Mouse (Mus musculus) left cerebral cortex, adult 18-20 months (tissue): Measurements from ENCODE around the gene Arel1. TPM values are rescaled to one million over a fixed set of nuclear protein-coding genes. Genes with fewer than 3 reads are reported as not detected.

Source experiments
- DNase-seq, 2 experiments: peaks; one replicate each; pipeline ENCODE4 v3.0.0; 2021 to 2022; ENCODE audit warnings: low spot score in 2 of 2, mixed read lengths in 1 of 2
- long read RNA-seq, 2 experiments: library from polyadenylated mRNA; stranded (forward); transcript quantifications; one replicate each; pipeline ENCODE4 v2.0.0; 2021
- total RNA-seq, 2 experiments: library from RNA; stranded (reverse); gene quantifications; 2 replicates each; pipeline ENCODE4 v1.2.3; 2021

The Arel1 gene
- total RNA-seq = 10 to 100 TPM; 98.2 to 98.8 TPM
- long read RNA-seq, experiment 1, full-length matches to known transcripts = 24 of 73 reads
- long read RNA-seq, experiment 1, partial matches to known transcripts = 6 of 73 reads
- long read RNA-seq, experiment 1, other reads (novel, unspliced or antisense) = 43 of 73 reads
- long read RNA-seq, experiment 2, full-length matches to known transcripts = 6 of 30 reads
- long read RNA-seq, experiment 2, partial matches to known transcripts = 3 of 30 reads
- long read RNA-seq, experiment 2, other reads (novel, unspliced or antisense) = 21 of 30 reads

DNA sequence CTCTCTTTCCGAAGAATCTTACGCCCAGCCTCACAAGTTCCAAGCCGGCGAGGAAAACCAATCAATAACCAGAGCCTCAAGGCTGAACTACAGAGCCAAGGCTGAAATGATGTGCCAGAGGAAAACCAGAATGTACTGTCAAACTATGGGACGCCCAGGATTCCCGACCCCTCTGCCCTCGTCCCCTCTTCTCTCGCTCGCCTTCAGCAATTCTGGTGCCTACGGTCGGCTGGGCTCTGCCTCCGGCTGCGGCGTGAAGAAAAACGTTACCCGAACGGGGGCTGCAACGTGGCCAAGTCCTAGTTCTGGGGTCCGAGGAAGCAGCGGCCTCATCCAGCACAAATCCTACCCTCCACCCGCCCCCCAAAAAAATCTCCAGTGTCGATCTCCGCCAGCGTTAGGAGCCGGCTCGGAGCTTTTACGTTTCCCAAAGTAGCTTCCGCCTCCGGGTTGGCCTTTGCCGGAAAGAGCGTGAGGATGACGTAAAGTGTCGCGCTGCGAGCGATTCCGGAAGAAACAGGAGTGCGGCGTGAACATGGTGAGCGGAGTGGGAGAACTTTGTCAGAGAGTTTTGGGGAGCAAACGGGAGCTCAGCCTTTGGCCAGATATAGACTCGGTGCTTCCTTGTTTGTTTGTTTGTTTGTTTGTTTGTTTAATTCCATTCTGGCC lies at the start of gene Arel1, which contains the start of gene Fcf1:
Arel1 (minus strand) TSS at position 473 of the 669 bp plus-strand sequence.
Fcf1 (plus strand) TSS at position 470 of the 669 bp plus-strand sequence.
- peak; percentile 94 to 95 for DNase-seq

DNA sequence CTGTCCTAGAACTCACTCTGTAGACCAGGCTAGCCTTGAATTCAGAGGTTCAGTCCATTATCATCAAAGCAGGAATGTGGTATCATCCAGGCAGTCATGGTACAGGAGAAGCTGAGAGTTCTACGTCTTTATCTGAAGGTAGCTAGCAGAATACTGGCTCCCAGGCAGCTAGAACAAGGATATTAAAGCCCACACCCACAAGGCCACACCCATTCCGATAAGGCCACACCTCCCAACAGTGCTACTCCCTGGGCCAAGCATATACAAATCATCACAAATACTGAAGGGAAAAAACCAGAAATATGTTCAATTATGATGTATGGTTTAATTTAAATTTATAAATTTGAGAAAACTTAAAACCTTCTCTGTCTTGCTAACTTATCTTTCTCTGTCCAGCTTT lies 41.5 kb upstream of the Arel1 start:
- DNase-seq = no peak

GRCm38 (mm10) chr12:85010541-85010940 lies 39.8 kb upstream of the Arel1 start:
- no peak for DNase-seq

GRCm38 (mm10) chr12:85009776-85010175 lies 39.1 kb upstream of the Arel1 start:
- no peak for DNase-seq

- DNase-seq = no peak
Measured at GRCm38 (mm10) chr12:85007021-85007420, 36.3 kb upstream of the Arel1 start.

DNA sequence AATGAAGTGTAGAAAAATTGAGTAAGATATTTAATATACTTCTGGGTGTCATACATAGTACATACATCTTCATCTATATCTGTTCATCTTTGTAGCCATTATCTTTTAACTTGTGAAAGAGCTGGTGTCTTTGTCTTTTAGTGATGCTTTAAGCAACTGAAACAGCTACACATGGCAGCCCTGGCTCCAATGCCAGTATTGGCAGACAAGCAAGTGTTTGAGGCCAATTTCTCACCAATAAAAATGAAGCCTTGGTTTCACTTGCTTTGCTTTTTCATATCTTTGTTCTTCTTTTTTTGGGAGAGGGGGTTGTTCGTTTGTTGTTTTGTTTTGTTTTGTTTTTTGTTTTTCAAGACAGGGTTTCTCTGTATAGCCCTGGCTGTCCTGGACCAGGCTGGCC lies 35.5 kb upstream of the Arel1 start:
- DNase-seq = no peak

GRCm38 (mm10) chr12:84999053-84999452 lies 28.4 kb upstream of the Arel1 start:
- no peak for DNase-seq

- peak; percentile 43 to 57 for DNase-seq
Measured at GRCm38 (mm10) chr12:84996501-84997398, 26.1 kb upstream of the Arel1 start.

DNA sequence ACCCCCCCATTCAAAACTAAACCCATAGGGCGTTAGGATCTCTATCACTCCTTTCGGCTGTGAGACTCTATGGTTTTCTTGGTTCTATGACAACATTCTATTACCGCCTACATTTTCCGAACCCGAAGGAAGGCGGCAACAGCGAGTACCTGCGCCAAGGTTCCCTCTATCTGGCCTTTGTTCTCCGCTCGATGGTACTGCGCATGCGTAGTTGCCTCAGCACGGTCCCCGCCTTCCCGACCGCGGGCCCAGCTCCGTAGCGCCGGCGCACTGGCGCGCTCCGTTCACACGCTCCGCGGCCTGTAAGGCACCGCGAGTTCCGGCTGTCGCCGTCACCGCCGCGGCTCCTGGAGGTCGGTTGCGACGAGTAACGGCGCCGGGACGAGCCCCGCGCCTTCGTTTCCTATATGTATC lies 25.4 kb upstream of the Arel1 start, which contains the start of gene Ylpm1:
Ylpm1 (plus strand) TSS at position 239 of the 414 bp plus-strand sequence.
- DNase-seq = peak; percentile 97

DNA sequence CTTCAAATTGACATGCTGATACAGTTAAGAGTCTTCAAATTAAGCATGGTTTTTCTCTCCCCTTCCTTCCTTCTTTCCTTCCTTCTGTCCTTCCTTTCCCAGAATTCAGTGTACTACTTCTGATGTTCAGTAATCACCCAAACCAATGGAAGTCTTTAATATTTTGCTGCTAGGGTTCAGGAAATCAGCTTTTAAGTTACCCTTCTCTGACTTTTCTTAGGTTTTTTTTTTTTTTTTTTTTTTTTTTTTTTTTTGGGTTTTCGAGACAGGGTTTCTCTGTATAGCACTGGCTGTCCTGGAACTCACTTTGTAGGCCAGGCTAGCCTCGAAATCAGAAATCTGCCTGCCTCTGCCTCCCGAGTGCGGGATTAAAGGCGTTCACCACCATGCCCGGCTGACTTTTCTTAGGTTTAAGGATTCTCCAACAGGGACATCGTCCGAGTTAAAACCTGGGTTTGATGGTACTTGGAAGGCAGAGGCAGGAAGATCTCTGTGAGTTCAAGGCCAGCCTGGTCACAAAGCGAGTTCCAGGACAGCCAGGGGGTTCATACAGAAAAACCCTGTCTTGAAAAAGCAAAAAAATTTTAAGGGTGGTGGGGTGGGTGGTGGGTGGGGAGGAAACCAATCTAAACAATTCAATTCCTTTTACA lies 24.5 kb upstream of the Arel1 start:
- DNase-seq = no peak

GRCm38 (mm10) chr12:84989456-84989855 lies 18.8 kb upstream of the Arel1 start:
- DNase-seq = no peak

DNA sequence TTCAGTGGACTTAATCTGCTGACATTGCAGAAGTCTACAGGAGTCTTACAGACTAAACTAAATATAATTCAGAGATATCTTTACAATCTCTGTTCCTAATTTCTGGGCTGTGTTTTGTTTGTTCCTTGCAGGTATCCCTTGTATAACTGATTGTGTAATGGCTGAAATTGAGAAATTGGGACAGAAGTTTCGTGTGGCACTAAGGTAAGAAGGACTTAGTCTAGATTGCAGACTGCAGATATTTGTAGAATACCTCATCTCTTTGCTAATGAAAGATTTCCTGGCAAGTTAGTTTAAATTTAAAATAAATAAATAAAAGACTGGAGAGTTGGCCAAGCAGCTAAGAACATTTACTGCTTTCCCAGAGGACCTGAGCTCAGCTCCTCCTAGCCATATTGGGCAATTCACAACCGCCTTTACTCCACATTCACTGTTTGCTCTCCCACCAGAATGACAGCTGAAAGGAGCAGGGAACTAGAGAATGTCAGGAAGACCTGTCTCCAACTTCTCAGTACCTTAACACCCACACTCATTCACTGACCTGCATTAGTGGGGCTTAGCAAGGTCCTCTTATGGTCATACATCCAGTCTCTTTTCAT lies 8.7 kb upstream of the Arel1 start:
- no peak for DNase-seq

DNA sequence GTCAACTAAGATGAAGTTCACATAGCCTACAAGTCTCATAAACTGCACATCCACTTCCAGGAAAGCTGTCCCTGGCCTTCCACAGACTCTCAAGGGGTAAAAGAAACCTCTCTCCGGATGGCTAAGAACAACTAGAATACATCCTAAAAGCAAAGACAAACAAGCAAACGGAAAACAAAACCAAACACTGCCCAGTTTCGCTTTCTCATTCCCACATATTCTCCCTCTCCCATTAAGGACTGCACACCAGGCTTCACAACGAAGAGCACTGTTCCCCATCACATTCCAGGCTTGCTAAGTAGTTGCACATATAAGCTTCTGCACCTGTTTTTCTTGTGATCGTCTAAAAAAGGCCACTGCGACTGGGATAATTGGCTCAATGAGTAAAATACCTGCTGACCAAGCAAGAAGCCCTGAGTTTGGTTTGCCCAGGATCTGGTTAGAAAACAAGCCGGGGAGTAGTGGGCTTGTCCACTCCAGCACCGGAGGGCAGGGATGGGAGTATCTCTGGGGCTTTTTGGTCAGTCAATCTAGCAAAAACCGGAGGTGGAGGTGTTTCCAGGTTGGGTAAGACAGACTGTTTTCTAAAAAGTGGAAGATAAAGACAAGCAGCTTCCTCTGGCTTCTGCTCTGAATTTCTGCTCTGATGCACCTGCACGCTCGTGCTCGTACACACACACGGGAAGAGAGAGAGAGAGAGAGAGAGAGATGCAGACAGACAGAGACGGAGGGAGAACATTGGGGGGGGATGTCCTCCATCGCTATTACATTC lies 858 bp downstream of the Arel1 start:
- DNase-seq = no peak

- DNase-seq = no peak
Measured at GRCm38 (mm10) chr12:84968831-84969655, 1.7 kb downstream of the Arel1 start.

DNA sequence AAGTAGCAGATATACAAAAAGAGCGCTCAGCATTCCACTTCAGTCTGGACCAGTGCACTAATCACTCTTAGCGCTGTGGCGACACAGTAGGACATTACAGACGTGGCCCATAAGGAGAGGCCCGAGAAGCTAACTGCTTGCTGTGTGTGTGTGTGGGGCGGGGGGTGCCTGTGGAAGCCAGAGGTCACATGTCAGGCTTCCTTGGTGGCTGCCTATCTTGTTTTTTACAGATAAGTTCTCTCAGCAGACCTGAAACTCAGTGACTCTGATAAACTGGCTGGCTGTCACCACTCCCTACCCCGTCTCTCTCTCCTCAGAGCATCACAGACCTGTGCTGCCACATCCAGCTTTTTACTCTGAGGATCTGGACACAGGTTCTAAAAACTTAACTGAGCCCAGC lies 8.1 kb downstream of the Arel1 start:
- no peak for DNase-seq

DNA sequence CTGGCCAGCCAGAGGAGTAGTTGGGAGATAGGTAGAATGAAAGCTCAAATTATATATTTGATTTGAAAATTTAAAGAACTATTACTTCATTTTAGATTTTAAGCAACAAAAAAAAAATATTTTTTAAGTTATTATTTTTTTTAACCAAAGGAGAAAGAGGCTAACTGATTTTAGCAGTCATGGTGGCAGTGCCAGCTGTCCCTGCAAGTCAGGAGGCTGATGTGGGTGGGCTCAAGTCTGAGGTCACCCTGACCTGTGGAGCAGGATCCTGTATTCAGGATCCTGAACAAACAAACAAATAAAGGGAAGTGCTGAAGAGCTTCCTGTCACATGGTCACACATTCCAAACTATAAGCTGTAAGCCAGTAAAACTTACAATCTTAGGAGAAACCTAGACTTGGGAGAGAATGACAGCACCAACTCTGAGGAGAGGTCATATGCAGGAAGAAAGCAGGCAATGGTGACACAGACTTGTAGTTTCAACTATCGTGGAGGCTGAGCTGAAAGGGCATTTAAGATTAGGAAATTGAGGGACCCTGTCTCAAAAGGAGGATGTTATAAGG lies 11.8 kb downstream of the Arel1 start:
- DNase-seq = no peak

GRCm38 (mm10) chr12:84956317-84956716 lies 14.4 kb downstream of the Arel1 start:
- no peak for DNase-seq

DNA sequence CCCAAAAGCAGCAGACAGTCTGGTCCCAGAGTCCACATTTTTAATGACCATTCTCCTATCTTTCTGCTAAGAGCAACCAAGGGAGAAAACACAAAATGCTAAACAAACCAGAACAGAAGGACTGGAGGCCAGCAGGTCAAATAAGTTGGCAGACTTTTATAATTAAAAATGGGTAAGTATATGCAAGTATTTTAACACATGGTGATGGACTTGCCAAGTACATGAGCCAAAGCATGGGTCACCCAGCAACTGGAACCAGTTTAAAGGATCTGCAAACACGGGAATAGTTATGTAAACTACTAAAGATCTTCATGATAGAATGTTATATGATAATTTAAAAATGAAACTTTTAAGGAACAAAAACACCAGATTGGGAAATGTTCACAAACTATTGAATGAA lies 18.3 kb downstream of the Arel1 start:
- no peak for DNase-seq

DNA sequence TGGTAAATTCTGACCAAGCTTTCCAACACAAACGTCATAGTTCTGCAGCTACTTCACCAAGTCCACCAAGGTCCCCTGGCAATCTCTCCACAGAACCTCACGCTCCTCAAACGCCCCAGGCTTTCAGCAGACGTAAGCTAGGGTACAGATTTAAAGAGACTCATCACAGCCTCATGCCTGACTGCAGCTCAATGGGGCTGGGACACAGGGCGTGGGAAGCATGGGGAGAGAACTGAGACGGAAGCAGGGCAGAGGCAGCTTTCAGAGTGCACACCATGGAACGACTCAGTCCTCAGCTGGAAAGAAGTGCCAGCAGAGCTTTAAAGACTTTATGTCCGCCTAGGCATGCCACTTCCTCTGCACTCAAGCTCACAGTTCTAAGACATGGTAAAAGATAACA lies 19.2 kb downstream of the Arel1 start:
- DNase-seq = no peak
